Mouse (Mus musculus): ENCODE results near the gene Cpd. TPM values are rescaled to one million over a fixed set of nuclear protein-coding genes. Genes with fewer than 3 reads are reported as not detected.

The Cpd gene
- total RNA-seq, 2 experiments from 2014 or later = 8.6 to 13.4 TPM

Other genes with a start within 250 kb of the Cpd start
- gene Abr, start 224.7 kb downstream of the Cpd start, total RNA-seq (2015; ENCODE audit: low replicate concordance) = 7.5 and 7.9 TPM in 2 replicates
- 14.9 and 15.8 TPM in 2 replicates for gene Abr, start 224.7 kb downstream of the Cpd start, total RNA-seq (2017; ENCODE audit: low replicate concordance)
- not detected in 2 replicates for gene Bhlha9, start 174.5 kb downstream of the Cpd start, total RNA-seq (2015; ENCODE audit: low replicate concordance)
- not detected in 2 replicates for gene Bhlha9, start 174.5 kb downstream of the Cpd start, total RNA-seq (2017; ENCODE audit: low replicate concordance)
- gene Trarg1, start 167.2 kb downstream of the Cpd start, total RNA-seq (2015; ENCODE audit: low replicate concordance) = not detected in 2 replicates
- not detected in 2 replicates for gene Trarg1, start 167.2 kb downstream of the Cpd start, total RNA-seq (2017; ENCODE audit: low replicate concordance)
- gene Gosr1, start 83.4 kb downstream of the Cpd start, total RNA-seq (2015; ENCODE audit: low replicate concordance) = 8.5 and 10.4 TPM in 2 replicates
- 16.0 and 20.4 TPM in 2 replicates for gene Gosr1, start 83.4 kb downstream of the Cpd start, total RNA-seq (2017; ENCODE audit: low replicate concordance)
- gene Tmigd1, start 55.1 kb upstream of the Cpd start, total RNA-seq (2015; ENCODE audit: low replicate concordance) = not detected in 2 replicates
- gene Tmigd1, start 55.1 kb upstream of the Cpd start, total RNA-seq (2017; ENCODE audit: low replicate concordance) = not detected in 2 replicates
- 10.9 and 12.7 TPM in 2 replicates for gene Blmh, start 77.8 kb upstream of the Cpd start, total RNA-seq (2015; ENCODE audit: low replicate concordance)
- 21.0 and 26.6 TPM in 2 replicates for gene Blmh, start 77.8 kb upstream of the Cpd start, total RNA-seq (2017; ENCODE audit: low replicate concordance)
- gene Slc6a4, start 151.6 kb upstream of the Cpd start, total RNA-seq (2015; ENCODE audit: low replicate concordance) = not detected in 2 replicates
- gene Slc6a4, start 151.6 kb upstream of the Cpd start, total RNA-seq (2017; ENCODE audit: low replicate concordance) = not detected in 2 replicates
- 7.9 and 16.1 TPM in 2 replicates for gene Nsrp1, start 231.4 kb upstream of the Cpd start, total RNA-seq (2015; ENCODE audit: low replicate concordance)
- gene Nsrp1, start 231.4 kb upstream of the Cpd start, total RNA-seq (2017; ENCODE audit: low replicate concordance) = 1.9 and 7.2 TPM in 2 replicates